Mouse (Mus musculus): ENCODE results near the gene Ccdc136. TPM values are rescaled to one million over a fixed set of nuclear protein-coding genes. Genes with fewer than 3 reads are reported as not detected.

Ccdc136 gene
- total and polyA plus RNA-seq, 3 experiments, result 0.22 TPM; not detected in 2

DNA sequence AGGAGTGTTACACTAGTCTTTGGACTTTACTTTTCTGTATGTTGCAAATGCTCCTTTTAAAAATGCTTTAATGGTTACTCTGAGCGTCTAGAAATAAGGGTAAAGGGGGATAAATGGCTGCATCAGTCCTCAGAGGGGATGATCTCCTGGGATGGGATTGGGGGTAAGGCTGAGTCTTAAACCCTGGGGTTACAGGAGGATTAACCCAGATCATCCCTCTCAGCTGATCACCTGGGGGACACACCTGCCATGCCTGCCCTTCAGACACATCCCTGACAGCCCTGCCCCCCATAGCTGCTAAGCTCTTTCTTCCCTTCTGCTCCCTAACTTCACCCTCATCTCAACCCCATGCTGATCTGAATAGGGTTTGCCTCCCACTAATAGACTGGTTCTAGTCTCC is 1.8 kb upstream of the Ccdc136 start:
- Histone ChIP-seq H3K27ac (ENCODE audit: control insufficient read depth, low read depth, low read length) (no peak overlapping the region), H3K9ac (ENCODE audit: control insufficient read depth, low read depth, low read length, poor library complexity, severe bottlenecking) (no peak overlapping the region), H3K9me3 (replicated peaks; ENCODE audit: insufficient read depth, low read length) (no peaks in the 10 kb centered on the region), H3K4me1 (ENCODE audit: control insufficient read depth in 1 of 2, insufficient read depth in 2 of 2, low read length in 2 of 2) (no peaks in the 10 kb centered on the region), H3K27me3 (ENCODE audit: control insufficient read depth in 1 of 2, insufficient read depth in 2 of 2, low read length in 2 of 2) (peaks cover 20% of the 10 kb centered on the region in 2 experiments), H3K36me3 (ENCODE audit: control insufficient read depth in 1 of 2, insufficient read depth in 2 of 2, low read length in 2 of 2) (no peaks in the 10 kb centered on the region), H3K4me3 (ENCODE audit: control insufficient read depth in 1 of 2, insufficient read depth in 1 of 2, low read depth in 2 of 2, low read length in 2 of 2) (no peak overlapping the region), H3K79me2 (ENCODE audit: control insufficient read depth, insufficient read depth, low read length, poor library complexity) (no peaks in the 10 kb centered on the region)
- TF ChIP-seq KAT2A (conservative IDR thresholded peaks at IDR 0.05; ENCODE audit: low read depth, low read length) (no peak), NRF1 (IDR thresholded peaks at IDR 0.05; ENCODE audit: insufficient read depth, low read depth, low read length, poor library complexity, severe bottlenecking) (no peak), MAFK (IDR thresholded peaks at IDR 0.05; ENCODE audit: borderline replicate concordance, low read depth, low read length) (no peak), E2F4 (IDR thresholded peaks at IDR 0.05; ENCODE audit: borderline replicate concordance, low read depth, low read length) (no peak), SIN3A (IDR thresholded peaks at IDR 0.05; ENCODE audit: low read length) (no peak), EP300 (IDR thresholded peaks at IDR 0.05; ENCODE audit: low read depth in 1 of 2, low read length in 2 of 2) (no peak), ZMIZ1 (IDR thresholded peaks at IDR 0.05; ENCODE audit: low read depth, low read length) (no peak), ZNF384 (IDR thresholded peaks at IDR 0.05; ENCODE audit: low read depth, low read length) (no peak)
- DNase-seq (ENCODE audit: low read depth, low spot score), result no peak

DNA sequence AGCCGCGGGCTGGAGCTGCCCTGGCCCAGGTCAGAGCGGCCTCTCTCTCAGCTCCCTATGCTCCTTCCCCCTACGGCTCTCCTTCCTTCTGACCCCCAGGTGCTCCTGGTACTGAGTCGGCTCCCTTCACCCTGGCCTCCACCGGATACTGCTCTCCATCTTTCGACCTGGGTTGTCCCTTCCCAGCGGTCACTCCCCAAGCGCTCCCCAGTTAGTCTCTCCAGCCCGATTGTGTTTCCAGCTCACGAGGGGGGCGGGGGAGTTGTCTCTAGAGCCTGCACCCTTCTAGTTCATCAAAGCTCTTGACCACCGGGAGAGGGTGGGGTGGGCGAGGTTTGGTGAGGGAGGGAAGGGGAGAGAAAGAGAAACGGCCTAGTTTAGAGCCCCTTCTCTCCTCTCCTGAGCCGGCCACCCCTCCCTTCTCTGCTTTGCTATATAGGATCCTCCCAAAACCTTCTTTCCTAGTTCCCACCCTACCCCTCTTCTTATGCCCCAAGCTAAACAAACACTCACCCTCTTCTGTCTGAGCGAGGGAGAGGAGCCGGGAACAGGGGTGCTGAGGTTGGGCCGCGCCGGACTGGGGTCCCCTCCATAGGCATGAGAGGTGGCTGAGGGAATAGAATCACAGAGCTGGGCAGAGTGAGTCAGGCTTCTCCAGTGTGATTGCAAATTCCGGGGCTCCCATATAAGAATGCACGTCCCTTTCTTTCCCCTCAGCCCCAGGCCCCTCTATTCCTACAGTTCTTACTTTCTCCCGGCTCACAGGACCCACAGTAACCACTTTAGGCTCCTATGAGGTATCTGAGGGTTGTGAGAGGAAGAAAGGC is 818 bp downstream of the Ccdc136 start:
- H3K9me3 ChIP-seq (replicated peaks; ENCODE audit: insufficient read depth, low read length), result no peaks in the 10 kb centered on the region
- H3K27ac ChIP-seq (ENCODE audit: control insufficient read depth, low read depth, low read length), result no peak overlapping the region
- H3K9ac ChIP-seq (ENCODE audit: control insufficient read depth, low read depth, low read length, poor library complexity, severe bottlenecking), result peak overlapping the region; percentile 28; the same call in 1 of the 2 replicates
- H3K79me2 ChIP-seq (ENCODE audit: control insufficient read depth, insufficient read depth, low read length, poor library complexity), result no peaks in the 10 kb centered on the region
- TF ChIP-seq GABPA (IDR thresholded peaks at IDR 0.05; ENCODE audit: low read depth, low read length) (no peak), USF2 (IDR thresholded peaks at IDR 0.05; ENCODE audit: borderline replicate concordance in 1 of 2, insufficient read depth in 1 of 2, low read depth in 1 of 2, low read length in 2 of 2) (no peak), USF1 (IDR thresholded peaks at IDR 0.05; ENCODE audit: low read depth, low read length) (no peak), ZNF384 (IDR thresholded peaks at IDR 0.05; ENCODE audit: low read depth, low read length) (no peak), POLR2A (IDR thresholded peaks at IDR 0.05; ENCODE audit: control insufficient read depth in 1 of 2, insufficient read depth in 1 of 2, low read depth in 1 of 2, low read length in 2 of 2, poor library complexity in 1 of 2) (no peak), ETS1 (IDR thresholded peaks at IDR 0.05; ENCODE audit: low read depth, low read length) (no peak), JUND (IDR thresholded peaks at IDR 0.05; ENCODE audit: low read depth, low read length) (no peak), MYB (IDR thresholded peaks at IDR 0.05; ENCODE audit: low read depth, low read length) (no peak), CTCF (IDR thresholded peaks at IDR 0.05 in 2 of 3, conservative IDR thresholded peaks at IDR 0.05 in 1 of 3; ENCODE audit: control insufficient read depth in 1 of 3, insufficient read depth in 1 of 3, low read depth in 2 of 3, low read length in 3 of 3, poor library complexity in 1 of 3, severe bottlenecking in 1 of 3) (no peak), MEF2A (IDR thresholded peaks at IDR 0.05; ENCODE audit: extremely low read depth, insufficient replicate concordance, low read depth, low read length, poor library complexity, severe bottlenecking) (no peak), POLR2AphosphoS2 (IDR thresholded peaks at IDR 0.05; ENCODE audit: low read length) (no peak), NRF1 (IDR thresholded peaks at IDR 0.05; ENCODE audit: insufficient read depth, low read depth, low read length, poor library complexity, severe bottlenecking) (no peak), CHD1 (IDR thresholded peaks at IDR 0.05; ENCODE audit: low read depth, low read length) (no peak), MXI1 (IDR thresholded peaks at IDR 0.05; ENCODE audit: low read depth, low read length) (no peak), ZMIZ1 (IDR thresholded peaks at IDR 0.05; ENCODE audit: low read depth, low read length) (no peak)
- no peaks in the 10 kb centered on the region for H3K36me3 ChIP-seq (ENCODE audit: control insufficient read depth in 1 of 2, insufficient read depth in 2 of 2, low read length in 2 of 2)
- DNase-seq (ENCODE audit: low read depth, low spot score), result no peak
- H3K4me3 ChIP-seq (ENCODE audit: control insufficient read depth in 1 of 2, insufficient read depth in 1 of 2, low read depth in 2 of 2, low read length in 2 of 2), result peak overlapping the region in 1 of 2 experiments; percentile 4; a peak in 1 of 4 replicates
- no peaks in the 10 kb centered on the region for H3K4me1 ChIP-seq (ENCODE audit: control insufficient read depth in 1 of 2, insufficient read depth in 2 of 2, low read length in 2 of 2)
- peaks cover 22 to 23% of the 10 kb centered on the region in 2 experiments for H3K27me3 ChIP-seq (ENCODE audit: control insufficient read depth in 1 of 2, insufficient read depth in 2 of 2, low read length in 2 of 2)
